Mouse (Mus musculus) heart, postnatal 0 days (tissue): ENCODE data around the gene Fgfr2.

Source experiments
- CTCF ChIP-seq: IDR thresholded peaks from 2 replicates; pipeline ENCODE4 v1.5.1; 2016; ENCODE audit warnings: antibody characterized with exemption, control low read depth, low read depth
- EP300 ChIP-seq: IDR thresholded peaks from 2 replicates; pipeline ENCODE4 v1.6.1; 2016; ENCODE audit warnings: antibody characterized with exemption, low read depth

GRCm38 (mm10) chr7:132232937-132233336 is 890.2 kb downstream of the Fgfr2 start:
- TF ChIP-seq EP300 (no peak), CTCF (no peak)
